Mouse (Mus musculus) lung, adult 2 months (tissue): ENCODE measurements around the gene Ddx23.

Source experiments
- CTCF ChIP-seq: fragments of 200-500 bp; IDR thresholded peaks from 2 replicates; pipeline ENCODE4 v1.5.1; 2011; ENCODE audit warnings: mild to moderate bottlenecking, low read length, control low read depth; ENCODE audit not compliant: insufficient read depth
- POLR2A ChIP-seq: fragments of 200-500 bp; IDR thresholded peaks from 2 replicates; pipeline ENCODE4 v1.6.1; 2011; ENCODE audit warnings: low read depth, mild to moderate bottlenecking, control low read depth, low read length, borderline replicate concordance; ENCODE audit errors: extremely low read depth

DNA sequence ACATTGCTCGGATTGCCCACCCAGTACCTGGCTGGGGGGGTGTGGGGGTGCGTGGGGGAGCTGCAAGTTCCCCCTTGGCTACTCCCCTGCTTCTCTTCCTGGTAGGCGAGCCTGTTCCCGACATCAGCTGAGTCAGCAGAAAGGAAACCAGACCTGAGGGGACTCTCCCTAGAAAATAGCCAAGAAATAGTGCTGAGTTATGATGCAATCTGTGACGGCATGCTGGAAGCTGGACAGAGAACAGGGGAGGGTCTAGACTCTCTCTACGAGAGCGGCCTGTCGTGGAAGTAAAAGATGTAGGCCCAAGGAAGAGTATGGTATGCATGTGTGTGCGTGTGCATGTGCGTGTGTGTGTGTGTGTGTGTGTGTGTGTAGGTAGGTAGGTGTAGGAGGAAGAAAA lies 20.5 kb upstream of the Ddx23 start:
- TF ChIP-seq CTCF (no peak), POLR2A (no peak)
